ENCODE assay signal across 7 mouse cellular contexts in the genomic region with DNA sequence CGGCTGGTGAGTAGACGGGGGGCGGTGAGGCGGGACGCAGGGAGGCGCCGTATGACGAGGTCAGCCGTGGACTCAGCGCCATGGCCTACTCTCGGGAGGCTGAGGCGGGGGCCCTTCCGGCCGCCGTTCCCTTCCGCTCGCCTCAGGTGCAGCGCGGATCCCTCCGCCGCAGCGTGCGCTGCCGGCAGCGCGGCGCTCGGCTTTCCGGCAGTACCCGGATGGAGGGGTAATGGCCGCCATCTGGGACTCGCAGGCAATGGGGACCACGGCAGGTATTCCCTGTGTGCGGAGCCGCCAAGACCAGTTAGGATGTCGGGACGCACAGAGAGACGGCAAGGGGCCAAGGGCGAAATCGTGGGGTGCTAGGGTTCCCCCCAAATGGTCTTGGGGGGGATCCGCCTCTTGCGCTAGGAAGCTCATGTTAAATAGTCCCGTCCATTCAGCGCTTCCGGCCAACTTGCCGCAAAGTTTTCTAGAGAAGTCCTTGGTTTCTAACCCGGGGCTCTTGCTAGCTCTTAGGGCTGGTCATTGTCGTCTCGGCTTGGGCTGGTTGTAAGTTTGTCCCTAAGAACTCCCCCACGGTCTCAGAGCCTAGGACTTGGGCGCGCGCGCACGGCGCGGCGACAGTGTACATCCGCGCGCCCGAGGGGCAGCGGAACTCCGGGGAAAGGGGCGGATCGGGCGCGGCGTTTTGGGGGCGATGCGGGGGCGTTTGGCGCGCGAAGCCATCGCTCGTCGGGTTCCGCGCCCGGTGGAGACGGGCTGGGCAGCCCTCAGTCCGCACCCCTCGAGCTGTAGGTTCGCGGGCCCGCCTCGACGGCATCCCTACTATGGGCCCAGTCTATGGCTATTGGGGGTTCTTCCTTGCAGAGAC. TPM values are rescaled to one million over a fixed set of nuclear protein-coding genes. Genes with fewer than 3 reads are reported as not detected.
A peak's percentile ranks its signal among the peaks of the same experiment; 100 is the strongest.
DNase-seq lines count a peak whose midpoint lies in the region; ATAC-seq and TF ChIP-seq lines count a peak whose summit lies in the region.

A gene (plus strand): TSS at position 187 of the 874 bp plus-strand sequence.

- H3K9ac ChIP-seq in embryonic facial prominence, embryonic 15.5 days = peak within 1 kb of the TSS; percentile 52
- peak within 1 kb of the TSS; percentile 82 for H3K9ac ChIP-seq in limb, embryonic 14.5 days (ENCODE audit: low read depth, low read length, severe bottlenecking)
- H3K9ac ChIP-seq in midbrain, postnatal 0 days (replicated peaks; ENCODE audit: low read length, poor library complexity, severe bottlenecking) = peak within 1 kb of the TSS; percentile 67

- H3K4me2 ChIP-seq in embryonic facial prominence, embryonic 15.5 days (replicated peaks) = peak within 1 kb of the TSS; percentile 73
- peak within 1 kb of the TSS; percentile 68 for H3K4me2 ChIP-seq in limb, embryonic 14.5 days (replicated peaks; ENCODE audit: low read depth, low read length, severe bottlenecking)
- peak within 1 kb of the TSS; percentile 64 for H3K4me2 ChIP-seq in midbrain, postnatal 0 days (ENCODE audit: low read depth, low read length, poor library complexity, severe bottlenecking)

- H3K4me3 ChIP-seq in bone marrow, adult 2 months (replicated peaks; ENCODE audit: control insufficient read depth, low read depth, low read length) = peak within 1 kb of the TSS; percentile 97
- peak within 1 kb of the TSS; percentile 73 for H3K4me3 ChIP-seq in embryonic facial prominence, embryonic 15.5 days (replicated peaks)
- H3K4me3 ChIP-seq in limb, embryonic 14.5 days (replicated peaks; ENCODE audit: low read length) = peak within 1 kb of the TSS; percentile 74
- H3K4me3 ChIP-seq in midbrain, postnatal 0 days (ENCODE audit: low read depth, low read length) = peak within 1 kb of the TSS; percentile 69

- peak; percentile 87 for ATAC-seq in embryonic facial prominence, embryonic 15.5 days (ENCODE audit: insufficient number of reproducible peaks, low FRiP score, low TSS enrichment, low read depth)
- peak; percentile 91 for ATAC-seq in limb, embryonic 14.5 days (ENCODE audit: low FRiP score, low read depth)
- ATAC-seq in midbrain, postnatal 0 days (ENCODE audit: low FRiP score) = peak; percentile 95

- peak within 1 kb of the TSS; percentile 96 for H3K27ac ChIP-seq in bone marrow, adult 2 months (ENCODE audit: control insufficient read depth, insufficient read depth, low read depth, low read length, poor library complexity)
- H3K27ac ChIP-seq in embryonic facial prominence, embryonic 15.5 days (replicated peaks) = peak within 1 kb of the TSS; percentile 96
- H3K27ac ChIP-seq in limb, embryonic 14.5 days (replicated peaks; ENCODE audit: low read depth, low read length) = peak within 1 kb of the TSS; percentile 97
- peak within 1 kb of the TSS; percentile 96 for H3K27ac ChIP-seq in midbrain, postnatal 0 days (ENCODE audit: low read depth, low read length)

- under 1% methylated on average over 89 of the region's 89 CpGs for WGBS in bone marrow, adult 2 months
- under 1% methylated on average over 86 of the region's 89 CpGs for WGBS in embryonic facial prominence, embryonic 15.5 days
- under 1% methylated on average over 76 of the region's 89 CpGs for WGBS in limb, embryonic 14.5 days
- under 1% methylated on average over 81 of the region's 89 CpGs for WGBS in midbrain, postnatal 0 days

- TF ChIP-seq CTCF in bone marrow, adult 2 months (IDR thresholded peaks at IDR 0.05; ENCODE audit: control insufficient read depth, insufficient read depth, low read length) = no peak
- TF ChIP-seq CTCF in midbrain, postnatal 0 days (IDR thresholded peaks at IDR 0.05) = no peak

- H3K4me1 ChIP-seq in bone marrow, adult 2 months (ENCODE audit: control insufficient read depth, insufficient read depth, low read length) = no peaks in the 10 kb centered on the region; the same call in 1 of the 2 replicates
- H3K4me1 ChIP-seq in embryonic facial prominence, embryonic 15.5 days = peaks cover 5% of the 10 kb centered on the region; the same call in 1 of the 2 replicates
- no peaks in the 10 kb centered on the region for H3K4me1 ChIP-seq in limb, embryonic 14.5 days (ENCODE audit: control insufficient read depth, insufficient read depth, low read length)
- no peaks in the 10 kb centered on the region for H3K4me1 ChIP-seq in midbrain, postnatal 0 days (ENCODE audit: insufficient read depth, low read length)

- no peaks in the 10 kb centered on the region for H3K36me3 ChIP-seq in embryonic facial prominence, embryonic 15.5 days
- H3K36me3 ChIP-seq in limb, embryonic 14.5 days (ENCODE audit: control insufficient read depth, insufficient read depth, low read length) = 0 out of 2 replicates have a peak, but pooled peaks cover 9% of the 10 kb centered on the region
- H3K36me3 ChIP-seq in midbrain, postnatal 0 days (ENCODE audit: insufficient read depth, low read length) = no peaks in the 10 kb centered on the region

- peaks cover 11% of the 10 kb centered on the region for H3K27me3 ChIP-seq in embryonic facial prominence, embryonic 15.5 days
- H3K27me3 ChIP-seq in limb, embryonic 14.5 days (ENCODE audit: control insufficient read depth, insufficient read depth, low read length) = 0 out of 2 replicates have a peak, but pooled peaks cover 3% of the 10 kb centered on the region
- H3K27me3 ChIP-seq in midbrain, postnatal 0 days (ENCODE audit: insufficient read depth, low read length) = peaks cover 18% of the 10 kb centered on the region

- H3K9me3 ChIP-seq in embryonic facial prominence, embryonic 15.5 days (replicated peaks) = no peaks in the 10 kb centered on the region; the same call in 1 of the 2 replicates
- peaks cover 11% of the 10 kb centered on the region; the same call in 1 of the 2 replicates for H3K9me3 ChIP-seq in limb, embryonic 14.5 days (ENCODE audit: control insufficient read depth, low read length)
- no peaks in the 10 kb centered on the region for H3K9me3 ChIP-seq in midbrain, postnatal 0 days (ENCODE audit: low read length)

- DNase-seq in heart, adult 8-10 months (ENCODE audit: low spot score) = peak; percentile 82
- peak; percentile 86 for DNase-seq in kidney, adult 9 months
- peak; percentile 90 for DNase-seq in limb, embryonic 14.5 days (ENCODE audit: low spot score)
- DNase-seq in midbrain, postnatal 0 days (ENCODE audit: low spot score) = peak; percentile 97
- DNase-seq in spleen, postnatal 14 days (ENCODE audit: low spot score in 2 of 2) = peak; percentile 65 to 72

- TF ChIP-seq POLR2A in bone marrow, adult 2 months (IDR thresholded peaks at IDR 0.05; ENCODE audit: borderline replicate concordance, control insufficient read depth, low read depth, low read length) = peak; percentile 39
- peak; percentile 46; the same call in 1 of the 2 replicates for TF ChIP-seq POLR2A in limb, embryonic 14.5 days (IDR thresholded peaks at IDR 0.05; ENCODE audit: borderline replicate concordance, extremely low read depth, insufficient read depth, insufficient read length)

RNA-seq across cellular contexts. Expression of the gene that starts here (rescaled TPM):
- 1.0 and 2.5 TPM in 2 replicates for polyA plus RNA-seq in bone marrow, adult 2 months (2011; ENCODE audit: insufficient read depth, insufficient read length, low replicate concordance, missing spikeins)
- 9.5 and 10.3 TPM in 2 replicates for polyA plus RNA-seq in embryonic facial prominence, embryonic 15.5 days (2015; fragmentation: Nextera tagmentation; extraction: Ambion mirVana)
- 1 to 10 TPM; 6.7 to 7.6 (median 7.3) TPM for total RNA-seq in heart, adult 8-10 months (2022)
- polyA plus RNA-seq in limb, embryonic 14.5 days (2012; rRNA removed) = 8.0 and 8.5 TPM in 2 replicates
- polyA plus RNA-seq in limb, embryonic 14.5 days (2014; fragmentation: Nextera tagmentation; extraction: Ambion mirVana) = 13.7 and 15.0 TPM in 2 replicates
- total RNA-seq in midbrain, postnatal 0 days (2014; rRNA removed) = 11.2 and 15.0 TPM in 2 replicates
- polyA plus RNA-seq in midbrain, postnatal 0 days (2015; fragmentation: Nextera tagmentation; extraction: Ambion mirVana) = 2.4 TPM in 2 replicates

Comparison
In these comparisons a context has a peak if more than half of its experiments do, and no peak if none do; other contexts are left out.
1. Peak in every context shown above with its lines: DNase-seq, ATAC-seq, H3K4me3 ChIP-seq and H3K27ac ChIP-seq.